Mouse (Mus musculus) NIH3T3 (cell line): Measurements from ENCODE around the gene Rap1gap.

Source experiments
- DNase-seq: peaks from one replicate; pipeline ENCODE4 v3.0.0-alpha.2; 2012; ENCODE audit warnings: low read depth

The Rap1gap gene

DNA sequence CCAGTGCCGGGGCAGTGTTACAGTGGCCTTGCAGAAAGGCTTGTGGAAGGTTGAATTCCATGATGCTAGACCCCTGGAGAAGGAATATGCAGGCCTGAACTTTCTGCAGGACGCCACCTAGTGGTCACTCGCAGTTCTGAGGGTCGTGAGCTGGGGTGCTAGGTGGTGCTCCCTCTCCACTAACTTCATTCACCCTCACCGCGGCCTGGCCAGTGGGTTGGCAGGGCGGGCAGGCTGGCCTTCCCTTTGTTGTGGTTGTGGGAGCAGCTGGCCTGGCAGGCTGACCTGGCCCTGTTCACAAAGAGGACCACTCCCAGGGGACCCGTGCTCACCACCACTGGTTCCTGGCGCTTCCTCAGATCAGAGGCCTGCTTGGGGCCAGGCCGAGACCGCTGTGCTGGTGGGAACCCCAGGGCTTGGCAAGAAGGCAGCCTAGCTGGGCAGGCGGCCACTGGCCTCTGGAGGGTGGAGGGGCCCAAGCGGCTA lies 80.0 kb downstream of the Rap1gap start:
- peak; percentile 52 for DNase-seq

DNA sequence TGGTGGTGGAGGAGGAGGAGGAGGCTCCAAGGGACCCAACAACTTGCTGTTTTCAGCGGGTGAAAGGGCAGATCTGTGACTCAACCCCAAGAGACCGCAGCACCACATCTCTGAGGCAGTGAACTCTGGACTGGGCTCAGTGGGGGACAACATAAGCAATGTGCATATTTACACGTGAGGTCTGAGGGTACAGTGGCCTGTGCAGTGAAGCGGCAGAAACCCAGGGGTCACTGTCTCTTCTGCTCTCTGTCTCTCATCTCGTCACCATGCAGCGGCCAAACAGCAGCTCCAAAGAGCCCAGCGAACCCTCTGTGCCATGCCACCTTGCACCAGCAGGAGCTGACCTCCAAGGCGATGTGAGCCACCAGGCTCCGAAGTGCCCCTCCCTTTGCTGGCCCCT lies 82.6 kb downstream of the Rap1gap start:
- DNase-seq, result no peak

DNA sequence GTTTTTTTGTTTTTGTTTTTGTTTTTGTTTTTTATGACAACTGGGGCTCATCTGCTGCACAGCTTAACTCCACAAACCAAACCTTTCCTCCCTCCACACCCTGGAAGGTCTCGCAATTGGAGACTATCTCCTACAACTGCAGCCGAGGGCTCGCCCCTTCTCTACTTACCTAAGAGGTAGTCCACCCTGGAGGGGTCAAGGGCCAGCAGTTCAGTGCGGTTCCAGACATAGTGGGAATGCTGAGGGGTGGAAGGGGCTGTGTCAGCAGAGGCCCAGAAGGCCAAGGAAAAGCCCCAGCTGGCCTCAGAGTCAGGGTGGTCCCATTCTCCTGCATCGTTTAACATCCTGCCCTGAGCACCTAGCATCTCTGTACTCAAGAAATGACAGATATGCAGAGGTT lies 83.1 kb downstream of the Rap1gap start:
- no peak for DNase-seq

DNA sequence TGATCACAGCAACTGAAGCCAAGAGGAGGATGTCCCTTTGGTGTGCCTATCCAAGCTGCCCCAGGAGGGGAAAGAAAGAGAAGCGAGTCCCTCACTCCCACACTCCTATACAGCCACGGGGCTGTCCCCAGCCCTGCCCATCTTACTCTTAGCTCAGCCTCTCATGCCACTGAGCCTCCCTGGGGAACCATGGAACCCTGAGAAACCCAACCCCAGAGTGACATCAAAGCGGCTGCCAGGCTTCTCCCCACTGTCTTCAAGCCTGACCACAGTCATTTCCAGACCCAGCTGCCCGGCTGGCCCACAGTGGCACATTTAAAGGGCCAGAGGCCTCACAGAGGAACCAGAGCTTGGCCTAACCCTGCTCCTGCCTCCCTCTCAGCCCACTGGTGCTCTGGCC lies 84.2 kb downstream of the Rap1gap start:
- DNase-seq, result no peak

DNA sequence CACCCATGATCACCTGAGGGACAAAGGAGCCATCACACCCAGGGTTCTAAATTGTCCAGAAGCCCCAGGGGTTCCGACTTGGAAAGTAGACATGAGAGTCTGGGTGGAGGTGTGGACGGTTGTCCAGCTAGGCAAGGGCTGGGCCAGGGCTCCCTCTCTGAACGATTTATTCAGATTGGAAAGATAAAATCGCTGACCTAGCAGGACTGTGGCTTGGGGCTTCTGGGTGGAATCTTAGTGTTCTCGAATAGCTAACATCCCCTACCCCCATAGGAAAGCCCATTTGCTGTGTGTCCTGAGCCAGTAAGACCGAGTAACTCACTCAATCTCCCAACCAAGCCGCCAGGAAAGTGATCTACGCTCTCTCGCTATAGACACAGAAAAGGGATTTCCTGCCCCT lies 85.2 kb downstream of the Rap1gap start:
- DNase-seq, result no peak

DNA sequence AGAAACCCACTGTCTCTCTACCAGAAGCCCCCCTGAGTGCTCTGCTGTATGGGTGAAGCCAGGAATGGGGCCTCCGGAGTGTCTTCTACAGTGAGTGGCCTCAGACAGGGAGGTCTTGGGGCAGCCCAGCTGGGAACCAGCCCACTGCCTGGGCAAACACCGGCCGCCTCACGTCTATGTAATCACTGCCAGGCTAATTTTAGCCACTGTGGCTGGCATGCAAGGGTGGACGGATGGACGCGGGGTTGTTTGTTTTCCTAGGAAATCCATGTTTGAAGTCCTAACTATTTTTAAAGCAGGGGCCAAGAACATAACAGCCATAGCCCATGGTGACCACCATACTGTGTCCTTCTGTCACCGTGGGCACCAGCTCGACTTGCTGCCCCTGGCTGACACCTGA lies 85.6 kb downstream of the Rap1gap start:
- no peak for DNase-seq

DNA sequence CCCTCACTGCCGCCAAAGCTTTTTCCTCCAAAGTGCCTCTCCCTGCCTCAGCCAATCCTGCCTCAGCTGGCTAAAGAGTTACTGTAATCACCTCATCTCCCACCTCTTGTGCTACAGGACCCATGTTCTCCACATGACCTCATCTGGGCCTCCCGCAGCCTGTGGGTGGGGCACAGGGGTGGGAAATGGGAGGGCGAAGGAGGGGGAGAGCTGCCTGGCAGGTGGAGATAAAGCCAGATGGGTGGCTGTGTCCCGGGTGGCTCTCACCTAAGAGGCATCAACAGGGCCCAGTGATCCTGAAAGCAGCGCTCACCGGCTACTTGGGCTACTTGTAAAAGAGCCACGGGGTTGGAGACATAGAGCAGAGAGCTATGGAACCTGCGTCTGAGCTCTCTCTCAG lies 86.8 kb downstream of the Rap1gap start:
- no peak for DNase-seq

DNA sequence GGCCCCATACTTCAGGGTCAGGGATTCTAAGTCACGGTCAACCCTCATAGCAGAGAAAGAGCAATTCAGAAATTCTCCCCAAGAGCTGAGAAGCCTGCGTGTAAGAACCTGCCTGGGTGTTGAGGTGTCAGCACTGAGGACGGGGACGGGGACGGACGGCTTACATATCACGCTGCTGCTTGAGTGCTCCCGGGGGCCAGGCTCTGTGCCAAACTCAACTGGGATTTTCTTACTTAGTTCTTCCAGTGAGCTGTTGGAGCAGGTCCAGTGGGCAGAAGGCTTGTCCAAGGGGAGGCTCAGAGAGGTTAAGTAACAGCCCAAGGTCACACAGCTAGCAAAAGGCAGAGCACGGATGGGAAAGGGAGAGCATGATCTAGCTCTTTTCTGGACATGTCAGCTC lies 87.2 kb downstream of the Rap1gap start:
- DNase-seq, result peak; percentile 20

DNA sequence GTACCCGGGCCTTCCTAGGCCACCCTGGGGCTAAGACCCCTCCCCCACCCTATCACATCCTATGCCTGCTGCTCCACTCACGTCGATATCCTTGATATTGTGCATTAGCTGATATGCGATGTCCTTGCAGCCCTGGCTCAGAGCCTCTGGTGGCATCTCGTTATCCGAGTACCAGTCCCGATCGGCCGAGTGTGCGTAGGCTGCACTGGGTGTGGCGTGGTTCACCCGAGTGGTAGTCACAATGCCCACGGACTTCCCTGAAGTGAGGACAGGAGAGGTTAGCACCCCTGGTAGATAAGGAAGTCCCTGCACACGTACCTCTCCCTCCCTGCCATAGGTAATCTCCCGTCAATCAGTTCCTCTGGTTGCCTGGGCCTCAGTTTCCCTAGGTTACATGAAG lies 87.9 kb downstream of the Rap1gap start:
- DNase-seq, result no peak

DNA sequence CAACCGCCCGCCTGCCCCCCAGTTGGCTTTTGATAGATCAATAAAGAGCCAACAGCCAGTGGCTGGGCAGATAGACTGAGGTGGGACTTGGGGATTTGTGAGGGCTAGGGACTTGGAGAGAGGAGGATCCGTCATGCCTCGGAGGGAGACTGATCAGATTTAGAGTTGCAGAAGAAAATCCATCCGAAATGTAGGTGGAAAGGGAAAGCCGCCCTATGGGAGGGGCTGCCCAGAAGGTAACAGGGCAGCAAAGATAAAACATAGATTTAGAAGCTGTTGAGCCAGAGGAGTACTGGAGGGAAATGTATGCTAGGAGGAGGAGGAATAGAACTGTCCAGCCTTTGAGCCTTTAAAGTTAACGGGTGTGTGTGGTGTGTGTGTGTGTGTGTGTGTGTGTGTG lies 88.7 kb downstream of the Rap1gap start:
- DNase-seq, result no peak

DNA sequence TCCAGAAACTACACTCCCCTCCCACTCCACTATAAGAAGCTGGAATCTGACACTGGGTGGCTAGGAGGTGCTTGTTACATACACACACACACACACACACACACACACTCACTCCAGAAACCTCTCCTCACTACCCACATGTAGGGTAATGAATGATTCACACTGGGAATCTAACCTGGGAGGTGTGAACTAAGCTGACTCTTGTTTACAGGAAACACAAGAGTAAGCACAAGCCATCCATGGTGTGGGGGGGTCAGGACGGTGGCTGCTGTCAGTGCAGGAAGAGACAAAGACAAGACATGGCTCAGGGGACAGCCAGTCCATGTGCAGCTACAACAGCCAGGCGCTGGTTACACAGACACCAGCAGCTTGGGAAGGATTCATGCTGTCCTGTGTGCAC lies 89.9 kb downstream of the Rap1gap start:
- DNase-seq, result no peak

DNA sequence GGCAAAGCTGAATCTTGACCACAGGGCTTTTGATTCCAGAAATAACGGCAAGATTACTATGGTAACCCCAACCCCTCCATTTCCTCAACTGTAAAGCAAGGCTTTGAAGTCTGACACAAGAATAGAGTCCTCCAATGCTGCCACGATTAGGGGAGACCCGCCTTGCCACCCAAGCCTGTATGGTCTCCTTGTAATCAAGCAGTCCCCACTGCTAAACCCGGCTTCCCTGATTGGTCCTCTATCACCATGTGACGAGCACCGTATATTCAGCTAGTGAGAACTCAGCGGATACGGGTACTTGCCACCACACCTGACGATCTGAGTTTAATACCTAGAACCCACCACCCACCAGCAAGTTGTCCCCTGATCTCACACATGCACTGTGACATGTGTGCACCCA lies 98.4 kb downstream of the Rap1gap start:
- DNase-seq, result no peak

DNA sequence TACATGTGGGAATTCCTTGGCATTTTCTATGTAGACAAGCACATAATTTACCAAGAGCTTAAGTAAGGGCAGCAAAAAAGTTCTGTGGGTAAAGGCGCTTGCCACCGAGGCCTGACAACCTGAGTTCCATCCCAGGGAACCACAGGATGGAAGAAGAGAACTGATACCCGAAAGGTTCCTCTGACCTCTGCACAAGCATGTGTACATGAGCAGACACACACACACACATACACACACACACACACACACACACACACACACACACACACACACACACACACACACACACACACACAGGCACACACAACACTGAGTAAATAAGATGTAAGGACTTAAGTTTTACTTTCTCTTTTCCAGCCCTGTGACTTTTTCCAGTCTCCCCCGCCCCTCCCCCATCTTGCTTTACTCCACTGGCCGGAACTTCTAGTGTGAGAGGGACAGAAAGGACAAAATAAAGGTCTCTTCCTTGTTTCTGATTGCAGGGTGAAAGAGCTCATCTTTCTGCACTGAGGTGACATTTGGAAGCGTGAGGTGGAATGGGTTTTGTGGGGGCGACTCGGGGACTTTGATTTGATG lies 99.5 kb downstream of the Rap1gap start:
- DNase-seq, result no peak

DNA sequence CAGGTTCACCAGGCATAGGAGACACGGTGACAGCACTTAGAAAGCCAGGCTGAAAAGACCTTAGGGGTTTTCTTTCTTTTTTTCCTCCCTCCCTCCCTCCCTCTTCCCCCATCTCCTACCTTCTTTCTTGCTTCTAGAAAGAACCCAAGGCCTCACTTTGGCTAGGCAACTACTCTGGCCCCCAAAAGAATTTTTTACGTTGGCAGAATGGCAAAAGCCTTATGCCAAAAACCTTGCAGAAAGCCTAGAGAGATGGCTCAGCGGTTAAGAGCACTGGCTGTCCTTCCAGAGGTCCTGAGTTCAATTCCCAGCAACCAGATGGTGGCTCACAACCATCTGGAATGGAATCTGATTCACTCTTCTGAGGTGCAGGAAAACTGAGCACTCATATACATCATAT lies 100.1 kb downstream of the Rap1gap start:
- DNase-seq, result no peak

DNA sequence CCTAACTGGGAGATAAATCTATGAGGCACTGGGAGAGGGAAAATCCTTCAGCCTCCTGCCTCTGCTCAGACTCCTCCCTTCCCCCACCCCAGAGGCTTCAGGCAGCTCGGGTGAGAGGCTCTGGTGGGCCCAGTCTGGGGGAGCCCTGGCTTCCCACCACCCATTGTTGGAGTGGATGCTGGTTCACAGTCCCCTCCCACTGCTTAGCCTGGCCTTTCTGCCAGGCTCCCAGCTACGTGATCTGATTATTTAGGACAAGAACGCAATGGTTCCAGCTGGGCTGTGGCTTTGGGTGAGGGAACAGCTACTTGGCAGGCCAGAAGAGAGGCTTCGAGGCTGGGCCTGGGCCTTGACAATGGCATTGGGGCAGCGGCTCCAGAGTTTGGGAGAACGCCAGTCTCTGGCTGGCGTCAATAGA lies 101.0 kb downstream of the Rap1gap start:
- DNase-seq, result no peak

DNA sequence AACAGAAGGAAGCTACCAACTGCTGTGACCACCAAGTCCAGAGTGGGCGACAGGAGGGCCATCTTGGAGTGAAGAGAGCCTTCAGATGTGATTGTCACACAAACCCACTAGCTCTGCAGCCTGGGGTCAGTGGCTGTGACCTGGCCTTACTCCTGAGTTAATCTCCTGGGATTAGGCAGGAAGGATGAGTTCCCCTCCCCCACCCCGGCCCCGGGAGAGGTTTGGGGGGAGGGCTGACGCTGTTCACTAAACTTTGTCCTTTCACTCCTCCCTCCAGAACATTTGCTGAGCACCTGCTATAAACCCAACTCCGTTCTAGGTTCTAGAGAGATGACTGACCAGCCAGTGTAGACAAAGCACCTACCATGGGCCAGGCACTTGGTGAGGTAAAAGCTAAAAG lies 101.8 kb downstream of the Rap1gap start:
- no peak for DNase-seq

DNA sequence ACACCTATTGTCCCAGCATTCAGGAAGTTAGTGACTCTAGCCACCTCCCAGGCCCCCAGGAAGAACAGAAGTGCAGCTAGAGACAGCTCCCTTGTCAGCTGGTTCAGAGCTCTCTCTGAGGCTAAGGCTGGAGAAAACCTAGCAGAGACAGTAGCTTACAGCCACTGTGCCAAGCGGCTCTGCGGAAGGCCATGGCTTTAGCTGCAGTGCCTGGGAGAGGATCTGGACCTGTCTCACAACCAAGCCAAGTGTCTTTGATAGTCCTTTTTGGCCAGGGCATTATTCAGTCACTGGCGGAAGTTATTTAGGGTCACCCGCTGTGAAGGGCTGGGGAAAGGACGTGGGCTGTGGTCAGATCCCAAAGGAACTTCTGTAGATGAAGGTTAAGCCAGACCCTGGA lies 103.9 kb downstream of the Rap1gap start:
- DNase-seq, result no peak

DNA sequence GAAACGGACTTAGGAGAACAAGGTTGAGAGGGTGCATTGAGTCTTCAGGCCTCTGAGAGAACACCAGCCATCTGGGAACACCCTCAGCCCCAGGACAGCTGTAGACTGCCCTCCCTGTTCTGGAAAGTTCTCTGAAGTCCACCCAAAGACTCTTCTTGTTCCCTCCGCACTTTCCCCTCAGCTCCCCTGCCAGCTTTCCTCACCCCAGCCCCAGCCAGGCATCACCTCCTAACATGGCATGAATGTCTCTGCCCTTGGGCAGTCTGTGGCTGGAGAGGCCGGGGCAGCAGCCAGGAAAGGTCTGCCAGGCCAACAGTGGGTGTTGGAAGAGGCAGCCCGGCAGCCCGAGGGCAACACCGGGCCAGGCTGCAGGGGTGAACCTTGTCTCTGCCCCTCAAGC lies 104.3 kb downstream of the Rap1gap start:
- DNase-seq, result no peak

DNA sequence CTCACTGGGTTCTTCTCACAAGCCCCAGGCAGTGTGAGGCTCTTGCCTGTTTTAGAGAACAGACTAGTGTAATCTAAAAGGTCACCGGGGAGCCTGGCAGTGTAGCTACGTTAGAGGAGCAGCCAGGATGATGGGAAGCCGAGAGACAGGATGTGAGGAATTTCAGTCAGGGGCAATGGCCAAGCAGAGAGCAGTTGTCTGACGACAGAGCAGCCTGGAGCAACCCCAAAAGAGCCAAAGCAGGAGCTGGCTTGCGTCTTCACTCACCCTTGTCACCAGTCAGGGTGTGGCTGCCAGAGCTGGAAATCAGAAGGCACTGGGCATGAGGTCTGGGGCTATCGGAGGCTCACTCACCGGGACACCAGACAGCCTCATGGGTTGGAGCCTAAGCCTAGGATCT lies 105.1 kb downstream of the Rap1gap start:
- no peak for DNase-seq

DNA sequence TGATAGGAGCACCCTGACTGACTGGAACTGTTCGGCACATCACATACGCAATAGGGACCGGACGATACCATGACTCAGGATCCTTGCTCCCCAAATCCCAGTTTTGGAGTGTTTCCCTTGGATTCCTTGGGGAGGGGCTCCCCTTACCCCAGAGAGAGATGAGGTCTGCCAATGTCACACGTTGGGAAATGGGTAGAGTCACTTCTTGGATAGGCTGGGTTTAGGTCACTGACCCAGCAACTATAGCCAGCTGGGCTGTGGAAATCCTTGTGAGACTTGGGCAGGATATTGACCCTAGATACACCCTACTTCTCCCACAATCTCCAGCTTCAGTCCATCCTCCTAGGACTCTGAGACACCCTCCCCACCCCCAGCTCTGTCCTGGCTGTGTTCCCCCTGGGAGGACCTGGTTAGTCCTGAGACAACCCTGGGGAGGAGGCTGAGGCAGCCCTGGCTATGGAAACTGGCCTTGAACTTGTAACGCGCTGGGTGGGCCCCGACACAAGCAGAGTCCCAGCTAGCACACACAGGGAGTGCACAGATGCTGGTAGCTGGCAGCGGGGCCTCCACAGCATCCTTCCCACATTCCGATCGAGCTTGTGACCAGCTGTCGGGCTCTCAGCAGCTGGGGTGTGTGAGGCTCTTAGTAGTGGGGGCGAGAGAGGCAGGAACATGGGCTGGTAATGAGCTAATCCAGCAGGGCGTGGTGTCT lies 106.5 kb downstream of the Rap1gap start:
- DNase-seq, result no peak

DNA sequence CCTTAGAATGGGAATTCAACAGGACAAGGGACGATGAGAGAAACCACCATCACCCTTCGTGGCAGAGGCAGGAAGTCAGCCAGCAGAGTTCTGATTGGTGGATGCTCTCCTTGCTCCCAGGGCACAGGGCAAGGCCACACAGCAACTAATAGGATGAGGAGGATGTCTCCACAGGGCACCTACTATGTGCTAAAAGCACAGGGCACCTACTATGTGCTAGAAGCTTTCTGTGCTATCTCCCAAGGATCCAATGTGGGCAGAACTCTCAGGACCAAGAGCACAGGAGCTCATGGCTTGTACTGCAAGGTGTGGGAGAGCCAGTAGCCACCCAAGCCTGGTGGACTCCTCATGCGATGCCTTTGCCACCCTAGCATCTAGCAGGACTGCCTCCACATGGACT lies 107.2 kb downstream of the Rap1gap start:
- no peak for DNase-seq

DNA sequence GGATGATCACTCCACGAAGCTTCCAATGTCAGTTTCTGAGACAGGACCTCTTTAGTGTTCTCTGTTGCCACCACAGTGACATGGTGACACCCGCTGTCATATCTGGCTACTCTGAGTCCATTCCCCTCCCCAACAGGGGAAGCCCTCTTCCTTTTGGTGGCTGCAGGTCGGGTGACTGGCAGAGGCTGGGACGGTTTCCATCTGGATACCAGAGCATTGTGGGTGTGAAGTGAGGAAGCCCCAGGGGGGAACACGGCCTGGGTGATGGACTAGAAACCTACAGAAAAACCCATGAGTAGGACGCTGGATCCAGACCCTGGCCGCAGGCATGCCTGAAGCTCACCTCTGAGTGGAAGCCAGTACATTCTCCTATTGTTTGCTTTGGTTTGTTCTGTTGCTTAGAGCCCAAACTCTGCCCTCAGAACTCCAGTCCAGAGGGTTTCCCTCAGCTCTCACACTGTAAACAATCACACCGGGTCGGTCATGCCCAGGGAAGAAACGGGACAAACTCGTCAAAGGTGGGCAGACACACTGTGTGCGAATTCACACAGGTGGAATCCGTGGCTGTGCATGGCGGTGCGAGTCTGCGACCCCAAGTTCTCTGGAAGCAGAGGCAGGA lies 108.0 kb downstream of the Rap1gap start:
- DNase-seq, result no peak

DNA sequence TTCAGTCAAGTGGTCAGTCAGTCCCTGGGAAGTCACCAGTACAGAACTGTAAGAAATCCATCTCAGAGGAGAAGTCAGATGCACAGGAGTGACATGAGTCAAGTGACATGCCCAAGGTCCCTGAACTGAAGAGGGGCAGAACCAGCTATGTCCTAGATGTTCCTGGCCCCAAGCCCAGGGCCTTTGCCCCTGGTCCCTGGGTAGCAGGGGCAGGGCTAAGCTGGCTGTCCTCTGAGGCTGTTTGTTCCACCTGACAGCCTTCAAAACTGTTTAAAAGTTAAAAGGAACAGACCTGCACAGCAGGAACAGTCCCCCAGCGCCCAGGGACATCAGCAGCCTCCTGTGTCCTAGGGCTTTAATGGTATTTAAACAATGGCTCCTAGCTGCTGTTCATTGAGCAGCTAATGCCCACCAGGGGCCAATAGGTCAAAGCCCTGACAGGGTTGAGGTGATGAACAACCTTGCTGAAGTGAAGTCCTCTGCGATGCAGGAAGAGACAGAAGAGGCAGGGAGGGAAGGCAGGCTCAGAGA lies 108.9 kb downstream of the Rap1gap start:
- DNase-seq, result no peak
